Mouse (Mus musculus) liver, embryonic 16.5 days (tissue): ENCODE results near the gene Sdf2. TPM values are rescaled to one million over a fixed set of nuclear protein-coding genes. Genes with fewer than 3 reads are reported as not detected.

Experiments used
- ATAC-seq: fragments of 200-750 bp; cut with Nextera tagmentation; 2 replicates; pipeline ENCODE4 v1.8.0; 2017; ENCODE audit warnings: low read depth, mild to moderate bottlenecking, moderate number of reproducible peaks, moderate library complexity
- H3K27ac ChIP-seq: fragments of 300-500 bp; sonication (generic); 2 replicates; pipeline ENCODE4 v1.5.1; 2014; ENCODE audit warnings: mild to moderate bottlenecking, low read length
- H3K27me3 ChIP-seq: fragments of 300-500 bp; sonication (generic); 2 replicates; pipeline ENCODE4 v1.6.1; 2014; ENCODE audit warnings: low read depth, low read length, mixed read lengths; ENCODE audit not compliant: control insufficient read depth, insufficient read depth
- H3K36me3 ChIP-seq: fragments of 300-500 bp; sonication (generic); 2 replicates; pipeline ENCODE4 v1.6.1; 2014; ENCODE audit warnings: mild to moderate bottlenecking; ENCODE audit not compliant: control insufficient read depth, insufficient read depth
- H3K4me1 ChIP-seq: fragments of 300-500 bp; sonication (generic); 2 replicates; pipeline ENCODE4 v1.6.1; 2014; ENCODE audit warnings: low read depth, low read length, mixed read lengths; ENCODE audit not compliant: control insufficient read depth
- H3K4me2 ChIP-seq: fragments of 300-500 bp; sonication (generic); 2 replicates; pipeline ENCODE4 v1.6.1; 2014; ENCODE audit warnings: low read depth, low read length, mixed read lengths
- H3K4me3 ChIP-seq: fragments of 300-500 bp; sonication (generic); 2 replicates; pipeline ENCODE4 v1.5.1; 2014; ENCODE audit warnings: low read depth, mild to moderate bottlenecking, low read length
- H3K9ac ChIP-seq: fragments of 300-500 bp; sonication (generic); 2 replicates; pipeline ENCODE4 v1.6.1; 2014; ENCODE audit warnings: low read depth, low read length
- H3K9me3 ChIP-seq: fragments of 300-500 bp; sonication (generic); replicated peaks from 2 replicates; pipeline ENCODE4 v1.6.1; 2016; ENCODE audit warnings: low read length; ENCODE audit not compliant: control insufficient read depth
- WGBS: fragments of 180-500 bp; shearing (Covaris S2); extraction: QIAGEN DNeasy Blood & Tissue Kit; methylation state at CpG from one replicate; pipeline ENCODE4 v1.1.7; 2014; ENCODE audit not compliant: insufficient replicate concordance; 5-methylcytosine and 5-hydroxymethylcytosine counted together
- polyA plus RNA-seq: library from polyadenylated mRNA; unstranded; fragments of >200 nt; fragmentation: Nextera tagmentation; extraction: Ambion mirVana; gene quantifications from 2 replicates; pipeline ENCODE4 v1.2.1, GENCODE M21; 2015

Gene Sdf2
- polyA plus RNA-seq, 1 experiment from 2014 or later, result 30.5 TPM

DNA sequence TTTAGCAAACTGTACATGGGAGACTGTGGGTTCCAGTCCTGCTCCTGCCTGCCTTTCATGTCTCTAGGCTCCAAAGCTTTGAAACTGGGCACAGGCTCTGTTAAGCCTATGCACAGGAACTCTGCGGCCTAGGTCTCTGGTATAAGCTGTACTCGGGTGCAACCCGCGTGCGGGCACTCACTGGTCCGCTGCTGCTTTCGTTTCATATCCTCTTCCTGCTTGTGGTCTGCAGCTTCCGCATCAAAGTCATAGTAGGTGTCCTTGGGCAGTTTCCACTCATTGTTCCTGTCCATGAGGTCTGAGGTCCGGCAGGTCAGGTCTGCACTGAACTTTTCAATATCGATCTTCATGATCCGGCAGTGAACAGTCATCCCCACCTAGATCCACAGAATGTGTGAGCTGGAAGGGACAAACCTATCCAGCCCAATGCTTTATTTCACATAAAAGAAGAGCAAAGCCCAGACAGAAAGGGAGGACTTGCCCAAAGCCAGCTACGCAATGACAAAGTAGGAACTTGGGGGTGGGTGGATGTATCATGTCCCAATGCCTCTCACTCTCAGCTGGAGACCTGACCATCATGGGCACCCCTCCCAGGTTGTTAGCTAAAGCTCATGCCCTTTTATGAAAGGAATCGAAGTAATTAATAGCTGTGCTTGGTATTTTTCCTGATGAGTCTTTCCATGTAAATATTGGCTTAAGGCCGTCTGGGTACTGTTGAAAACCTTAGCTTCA, 32.3 kb upstream of the Sdf2 start:
- WGBS, result 62% methylated on average over 14 of the region's 14 CpGs
- no peak for ATAC-seq
- H3K27ac ChIP-seq, result no peak overlapping the region

DNA sequence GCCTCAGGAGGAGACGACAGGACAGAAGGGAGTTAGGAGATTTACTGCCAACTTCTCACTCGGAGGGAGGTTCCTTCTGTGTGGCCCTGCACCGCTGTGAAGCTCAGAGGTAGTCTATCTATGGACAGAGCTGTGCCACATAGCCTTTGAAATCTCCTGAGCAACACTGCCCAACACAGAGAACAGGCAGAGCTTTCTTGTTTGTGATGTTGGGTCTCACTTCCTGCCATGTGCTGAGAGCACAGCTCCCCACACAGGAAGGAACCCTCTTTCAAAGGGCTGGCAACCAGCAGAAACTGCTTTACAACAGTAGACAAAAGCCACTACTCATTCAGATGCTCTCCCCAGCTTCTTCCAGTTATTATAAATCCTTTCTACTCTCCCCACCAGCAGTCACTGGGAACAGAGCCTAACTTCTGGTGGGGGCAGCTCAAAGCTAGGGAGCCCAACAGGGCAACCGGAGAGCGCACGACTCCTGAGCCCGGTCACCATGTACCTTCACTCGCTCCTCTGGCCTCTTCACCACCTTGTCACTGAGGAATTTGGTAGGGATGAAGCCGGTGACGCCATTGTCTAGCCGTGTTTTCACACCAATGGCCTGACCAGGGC, 29.7 kb upstream of the Sdf2 start:
- H3K27me3 ChIP-seq, result no peaks in the 10 kb centered on the region
- 86% methylated on average over 11 of the region's 11 CpGs for WGBS

More for the DNA sequence above, 32.3 kb upstream of the Sdf2 start:
- H3K4me3 ChIP-seq, result no peak overlapping the region
- peaks cover 80% of the 10 kb centered on the region for H3K36me3 ChIP-seq
- no peaks in the 10 kb centered on the region for H3K9me3 ChIP-seq
- no peaks in the 10 kb centered on the region for H3K27me3 ChIP-seq
- no peak overlapping the region for H3K4me2 ChIP-seq
- no peak overlapping the region for H3K9ac ChIP-seq
- no peaks in the 10 kb centered on the region for H3K4me1 ChIP-seq

DNA sequence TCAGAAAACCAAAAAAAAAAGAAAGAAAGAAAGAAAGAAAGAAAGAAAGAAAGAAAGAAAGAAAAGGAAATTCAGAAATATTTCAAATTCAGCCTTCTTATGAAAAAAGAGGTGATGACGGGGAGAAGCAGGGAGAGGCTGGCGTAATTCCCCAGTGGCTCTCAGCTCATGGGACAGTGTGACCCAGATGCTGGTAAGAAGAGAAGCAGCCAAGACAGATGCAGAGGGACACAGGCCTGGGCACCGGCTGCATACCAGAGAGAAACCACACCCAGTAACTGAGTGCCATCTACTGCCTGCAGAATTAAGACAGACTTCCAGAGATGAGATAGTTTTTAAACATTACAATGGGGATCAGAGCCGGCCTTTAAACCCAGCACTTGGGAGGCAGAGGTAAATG, 22.0 kb upstream of the Sdf2 start:
- Histone ChIP-seq H3K27ac (no peak overlapping the region), H3K4me3 (no peak overlapping the region), H3K4me2 (no peak overlapping the region), H3K9ac (no peak overlapping the region), H3K9me3 (no peaks in the 10 kb centered on the region), H3K4me1 (no peaks in the 10 kb centered on the region), H3K27me3 (no peaks in the 10 kb centered on the region), H3K36me3 (peaks cover 64% of the 10 kb centered on the region)
- no peak for ATAC-seq
- WGBS, result 89% methylated on average over 4 of the region's 4 CpGs

More for the DNA sequence above, 29.7 kb upstream of the Sdf2 start:
- ATAC-seq, result no peak
- H3K9ac ChIP-seq, result no peak overlapping the region
- H3K4me3 ChIP-seq, result no peak overlapping the region
- H3K9me3 ChIP-seq, result no peaks in the 10 kb centered on the region
- H3K36me3 ChIP-seq, result peaks cover 82% of the 10 kb centered on the region
- H3K4me2 ChIP-seq, result no peak overlapping the region
- H3K27ac ChIP-seq, result no peak overlapping the region
- H3K4me1 ChIP-seq, result no peaks in the 10 kb centered on the region

DNA sequence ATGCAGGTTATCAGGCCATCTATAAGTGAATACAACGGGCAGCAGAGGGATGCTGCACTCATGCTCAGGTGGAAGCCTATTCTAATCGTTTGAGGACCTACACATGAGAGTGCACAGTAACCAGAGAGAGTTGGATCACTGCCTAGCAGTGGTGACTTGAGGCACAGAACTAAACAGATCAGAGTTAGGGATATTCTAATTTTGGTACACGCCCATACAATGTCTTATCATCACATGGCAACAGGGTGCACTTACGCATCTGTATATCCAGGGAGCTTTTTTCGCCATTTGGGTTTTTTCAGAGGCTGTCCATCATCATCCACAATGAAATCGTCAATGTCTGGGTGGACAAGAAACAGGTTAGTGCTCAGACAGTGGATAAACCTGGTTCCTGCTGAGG, 14.0 kb upstream of the Sdf2 start:
- ATAC-seq, result no peak
- 59% methylated on average over 6 of the region's 6 CpGs for WGBS
- H3K9ac ChIP-seq, result no peak overlapping the region
- no peaks in the 10 kb centered on the region for H3K27me3 ChIP-seq
- H3K4me3 ChIP-seq, result no peak overlapping the region
- H3K36me3 ChIP-seq, result peaks cover 52% of the 10 kb centered on the region
- no peak overlapping the region for H3K4me2 ChIP-seq
- no peaks in the 10 kb centered on the region for H3K9me3 ChIP-seq
- H3K27ac ChIP-seq, result no peak overlapping the region
- H3K4me1 ChIP-seq, result no peaks in the 10 kb centered on the region; the same call in 1 of the 2 replicates

DNA sequence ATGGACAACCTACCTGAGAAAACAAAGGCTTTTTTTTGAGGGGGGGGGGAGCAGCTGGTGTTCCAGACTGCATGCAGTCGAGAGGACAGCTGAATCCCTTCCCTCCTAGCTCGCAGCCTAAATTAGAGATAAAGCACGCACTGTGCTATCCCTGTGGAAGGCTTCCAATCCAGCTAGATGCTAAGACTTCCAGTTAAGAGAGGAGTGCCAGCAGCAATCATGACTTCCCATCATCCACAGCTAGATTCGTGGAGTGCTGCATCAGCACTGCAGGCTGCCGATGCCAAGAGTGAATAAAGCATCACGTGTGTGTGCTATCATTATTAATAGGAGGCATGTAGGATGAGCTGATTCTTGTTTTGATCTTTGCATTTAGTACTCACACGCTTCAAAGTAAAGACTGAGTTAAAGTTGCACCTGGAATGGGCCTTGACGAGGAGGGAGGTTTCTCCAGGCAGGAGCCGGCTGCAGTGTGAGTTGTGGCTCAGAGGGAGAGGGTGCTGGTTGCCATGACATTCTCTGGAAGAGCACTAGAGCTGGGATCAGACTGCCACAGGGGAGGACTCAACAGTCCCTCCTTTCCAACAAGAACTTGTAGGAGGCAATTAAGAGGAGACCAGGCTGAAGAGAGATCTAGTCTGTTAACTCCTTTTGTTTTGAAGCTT, 5.2 kb upstream of the Sdf2 start:
- no peak overlapping the region for H3K27ac ChIP-seq
- peaks cover 11% of the 10 kb centered on the region for H3K4me1 ChIP-seq
- WGBS, result 85% methylated on average over 9 of the region's 9 CpGs
- ATAC-seq, result no peak
- H3K4me2 ChIP-seq, result no peak overlapping the region
- H3K27me3 ChIP-seq, result no peaks in the 10 kb centered on the region
- H3K4me3 ChIP-seq, result no peak overlapping the region
- no peak overlapping the region for H3K9ac ChIP-seq
- peaks cover 7% of the 10 kb centered on the region for H3K36me3 ChIP-seq
- H3K9me3 ChIP-seq, result no peaks in the 10 kb centered on the region

DNA sequence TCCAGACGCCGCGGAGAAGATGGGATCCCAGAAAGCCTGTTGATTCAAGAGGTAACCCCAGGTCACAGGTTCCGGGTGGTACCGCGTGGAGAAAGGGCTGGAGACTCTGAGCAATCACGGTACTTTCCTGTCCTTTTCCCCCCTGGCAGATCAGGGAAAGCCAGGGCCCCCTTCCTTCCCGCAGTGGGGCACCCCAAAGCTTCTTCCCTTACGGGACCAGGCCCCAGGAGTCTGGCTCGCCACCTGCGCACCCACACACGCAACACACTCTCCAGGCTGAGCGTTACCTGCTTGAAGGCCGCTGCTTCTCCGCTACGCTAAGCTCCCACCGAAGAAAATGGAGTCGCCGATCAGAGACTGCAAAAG, 302 bp upstream of the Sdf2 start:
- Histone ChIP-seq H3K9me3 (no peaks in the 10 kb centered on the region), H3K36me3 (no peaks in the 10 kb centered on the region), H3K9ac (peak overlapping the region; percentile 90), H3K4me2 (peak overlapping the region; percentile 64), H3K4me1 (peaks cover 25% of the 10 kb centered on the region), H3K27me3 (no peaks in the 10 kb centered on the region), H3K27ac (peak overlapping the region; percentile 98), H3K4me3 (peak overlapping the region; percentile 92)
- peak; percentile 17 for ATAC-seq
- WGBS, result 0% methylated on average over 19 of the region's 19 CpGs

DNA sequence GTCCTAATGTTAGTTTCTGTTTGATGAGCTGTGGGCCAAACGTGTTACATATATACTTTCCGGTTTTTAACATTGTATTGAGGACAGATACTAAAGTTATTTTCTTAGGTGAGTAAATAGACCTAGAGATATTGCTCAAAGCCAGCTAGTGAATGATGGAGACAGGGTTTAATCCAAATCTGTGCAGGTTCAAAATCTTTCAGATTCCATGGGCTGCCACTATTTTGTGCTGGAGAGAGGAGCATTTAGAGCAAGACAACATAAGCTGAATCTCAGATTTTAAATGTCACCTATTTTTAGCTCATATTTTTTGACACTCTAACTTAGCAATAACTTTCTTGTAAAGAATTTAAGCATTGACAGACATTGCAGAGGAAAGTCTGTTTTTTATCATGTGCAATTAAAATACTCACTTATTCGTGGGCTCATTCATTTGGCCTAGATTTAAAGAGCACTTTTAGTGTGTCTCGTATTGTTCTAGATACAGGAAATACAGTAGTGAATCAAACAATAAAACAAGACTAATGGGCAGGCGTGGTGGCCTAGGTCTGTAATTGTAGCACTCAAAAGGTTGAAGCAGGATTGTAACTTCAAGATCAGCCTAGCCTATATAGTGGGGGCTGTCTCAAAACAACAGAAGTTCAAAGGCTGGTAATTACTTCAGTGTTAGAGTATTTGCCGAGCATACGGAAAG, 919 bp downstream of the Sdf2 start:
- H3K9ac ChIP-seq, result peak overlapping the region; percentile 90
- H3K27ac ChIP-seq, result peak overlapping the region; percentile 98

DNA sequence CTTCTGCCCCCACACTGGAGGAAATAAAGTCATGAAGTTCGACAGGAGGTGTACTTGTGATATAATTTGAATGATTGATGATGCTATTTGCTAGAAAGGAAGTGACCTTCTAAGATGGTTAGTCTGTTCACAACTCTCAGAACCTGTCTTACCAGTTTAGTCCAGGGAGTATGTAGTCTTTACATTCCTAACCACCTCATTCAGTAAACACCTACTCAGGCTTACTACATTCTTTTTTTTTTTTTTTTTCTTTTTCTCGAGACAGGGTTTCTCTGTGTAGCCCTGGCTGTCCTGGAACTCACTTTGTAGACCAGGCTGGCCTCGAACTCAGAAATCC, 1.4 kb downstream of the Sdf2 start:
- no peak for ATAC-seq
- Histone ChIP-seq H3K4me1 (peaks cover 25% of the 10 kb centered on the region), H3K9me3 (no peaks in the 10 kb centered on the region), H3K4me2 (peak overlapping the region; percentile 64), H3K27ac (no peak overlapping the region), H3K4me3 (peak overlapping the region; percentile 92), H3K9ac (no peak overlapping the region), H3K36me3 (no peaks in the 10 kb centered on the region; the same call in 1 of the 2 replicates), H3K27me3 (no peaks in the 10 kb centered on the region)
- 42% methylated on average over 3 of the region's 3 CpGs for WGBS

More for the DNA sequence above, 919 bp downstream of the Sdf2 start:
- H3K9me3 ChIP-seq, result no peaks in the 10 kb centered on the region
- peaks cover 25% of the 10 kb centered on the region for H3K4me1 ChIP-seq
- H3K4me3 ChIP-seq, result peak overlapping the region; percentile 92
- WGBS, result 45% methylated on average over 7 of the region's 7 CpGs
- peak overlapping the region; percentile 64 for H3K4me2 ChIP-seq
- no peaks in the 10 kb centered on the region for H3K27me3 ChIP-seq
- ATAC-seq, result no peak
- no peaks in the 10 kb centered on the region; the same call in 1 of the 2 replicates for H3K36me3 ChIP-seq
